Mouse (Mus musculus): ENCODE data around the gene Zdhhc6. TPM values are rescaled to one million over a fixed set of nuclear protein-coding genes. Genes with fewer than 3 reads are reported as not detected.

The Zdhhc6 gene
- polyA plus RNA-seq, 1 experiment, result 27.0 TPM

- Histone ChIP-seq H3K27ac (ENCODE audit: insufficient read depth, low read length) (no peak overlapping the region), H3K4me3 (replicated peaks; ENCODE audit: insufficient read depth, low read depth, low read length) (no peak overlapping the region), H3K4me1 (ENCODE audit: control insufficient read depth, insufficient read depth, low read length) (no peaks in the 10 kb centered on the region), H3K27me3 (ENCODE audit: control insufficient read depth, insufficient read depth, low read length) (no peaks in the 10 kb centered on the region)
- DNase-seq, result no peak
- 83% methylated on average over 2 of the region's 2 CpGs for WGBS
- TF ChIP-seq CTCF (IDR thresholded peaks at IDR 0.05; ENCODE audit: borderline replicate concordance, insufficient read depth, low read depth, low read length) (no peak), POLR2A (IDR thresholded peaks at IDR 0.05; ENCODE audit: borderline replicate concordance, insufficient read depth, low read length) (no peak)
Observed at GRCm38 (mm10) chr19:55290621-55291270, 25.1 kb downstream of the Zdhhc6 start.

GRCm38 (mm10) chr19:55288974-55289373 is 26.9 kb downstream of the Zdhhc6 start:
- Histone ChIP-seq H3K27ac (ENCODE audit: insufficient read depth, low read length) (no peak overlapping the region), H3K27me3 (ENCODE audit: control insufficient read depth, insufficient read depth, low read length) (no peaks in the 10 kb centered on the region), H3K4me1 (ENCODE audit: control insufficient read depth, insufficient read depth, low read length) (no peaks in the 10 kb centered on the region), H3K4me3 (replicated peaks; ENCODE audit: insufficient read depth, low read depth, low read length) (no peak overlapping the region)
- no peak for DNase-seq
- TF ChIP-seq CTCF (IDR thresholded peaks at IDR 0.05; ENCODE audit: borderline replicate concordance, insufficient read depth, low read depth, low read length), result no peak
- no peak for TF ChIP-seq POLR2A (IDR thresholded peaks at IDR 0.05; ENCODE audit: borderline replicate concordance, insufficient read depth, low read length)

- no peaks in the 10 kb centered on the region for H3K27me3 ChIP-seq (ENCODE audit: control insufficient read depth, insufficient read depth, low read length)
- TF ChIP-seq CTCF (IDR thresholded peaks at IDR 0.05; ENCODE audit: borderline replicate concordance, insufficient read depth, low read depth, low read length) (no peak), POLR2A (IDR thresholded peaks at IDR 0.05; ENCODE audit: borderline replicate concordance, insufficient read depth, low read length) (no peak)
- no peak overlapping the region for H3K4me3 ChIP-seq (replicated peaks; ENCODE audit: insufficient read depth, low read depth, low read length)
- WGBS, result 90% methylated on average over 4 of the region's 4 CpGs
- no peak for DNase-seq
- no peaks in the 10 kb centered on the region for H3K4me1 ChIP-seq (ENCODE audit: control insufficient read depth, insufficient read depth, low read length)
- H3K27ac ChIP-seq (ENCODE audit: insufficient read depth, low read length), result no peak overlapping the region
Observed at GRCm38 (mm10) chr19:55286034-55286433, 29.8 kb downstream of the Zdhhc6 start.

GRCm38 (mm10) chr19:55284093-55284492 is 31.7 kb downstream of the Zdhhc6 start:
- Histone ChIP-seq H3K4me1 (ENCODE audit: control insufficient read depth, insufficient read depth, low read length) (no peaks in the 10 kb centered on the region), H3K27ac (ENCODE audit: insufficient read depth, low read length) (no peak overlapping the region), H3K4me3 (replicated peaks; ENCODE audit: insufficient read depth, low read depth, low read length) (no peak overlapping the region), H3K27me3 (ENCODE audit: control insufficient read depth, insufficient read depth, low read length) (no peaks in the 10 kb centered on the region)
- DNase-seq, result no peak
- TF ChIP-seq CTCF (IDR thresholded peaks at IDR 0.05; ENCODE audit: borderline replicate concordance, insufficient read depth, low read depth, low read length), result no peak
- WGBS, result 82% methylated on average over 4 of the region's 4 CpGs

- no peak overlapping the region for H3K27ac ChIP-seq (ENCODE audit: insufficient read depth, low read length)
- H3K4me3 ChIP-seq (replicated peaks; ENCODE audit: insufficient read depth, low read depth, low read length), result no peak overlapping the region
- DNase-seq, result no peak
- TF ChIP-seq CTCF (IDR thresholded peaks at IDR 0.05; ENCODE audit: borderline replicate concordance, insufficient read depth, low read depth, low read length), result no peak
- no peak for TF ChIP-seq POLR2A (IDR thresholded peaks at IDR 0.05; ENCODE audit: borderline replicate concordance, insufficient read depth, low read length)
- no peaks in the 10 kb centered on the region for H3K27me3 ChIP-seq (ENCODE audit: control insufficient read depth, insufficient read depth, low read length)
- no peaks in the 10 kb centered on the region for H3K4me1 ChIP-seq (ENCODE audit: control insufficient read depth, insufficient read depth, low read length)
- 83% methylated on average over 3 of the region's 3 CpGs for WGBS
Observed at GRCm38 (mm10) chr19:55276770-55277169, 39.1 kb downstream of the Zdhhc6 start.

GRCm38 (mm10) chr19:55276100-55276499 is 39.7 kb downstream of the Zdhhc6 start:
- DNase-seq, result no peak
- no peak overlapping the region for H3K4me3 ChIP-seq (replicated peaks; ENCODE audit: insufficient read depth, low read depth, low read length)
- 76% methylated on average over 4 of the region's 4 CpGs for WGBS
- no peaks in the 10 kb centered on the region for H3K4me1 ChIP-seq (ENCODE audit: control insufficient read depth, insufficient read depth, low read length)
- no peak overlapping the region for H3K27ac ChIP-seq (ENCODE audit: insufficient read depth, low read length)
- no peaks in the 10 kb centered on the region for H3K27me3 ChIP-seq (ENCODE audit: control insufficient read depth, insufficient read depth, low read length)
- TF ChIP-seq POLR2A (IDR thresholded peaks at IDR 0.05; ENCODE audit: borderline replicate concordance, insufficient read depth, low read length), result no peak
- no peak for TF ChIP-seq CTCF (IDR thresholded peaks at IDR 0.05; ENCODE audit: borderline replicate concordance, insufficient read depth, low read depth, low read length)

- no peak overlapping the region for H3K4me3 ChIP-seq (replicated peaks; ENCODE audit: insufficient read depth, low read depth, low read length)
- 77% methylated on average over 6 of the region's 6 CpGs for WGBS
- no peak overlapping the region for H3K27ac ChIP-seq (ENCODE audit: insufficient read depth, low read length)
- no peak for TF ChIP-seq CTCF (IDR thresholded peaks at IDR 0.05; ENCODE audit: borderline replicate concordance, insufficient read depth, low read depth, low read length)
- no peak for TF ChIP-seq POLR2A (IDR thresholded peaks at IDR 0.05; ENCODE audit: borderline replicate concordance, insufficient read depth, low read length)
- DNase-seq, result no peak
- no peaks in the 10 kb centered on the region for H3K27me3 ChIP-seq (ENCODE audit: control insufficient read depth, insufficient read depth, low read length)
- H3K4me1 ChIP-seq (ENCODE audit: control insufficient read depth, insufficient read depth, low read length), result no peaks in the 10 kb centered on the region
Observed at GRCm38 (mm10) chr19:55273340-55273739, 42.5 kb downstream of the Zdhhc6 start.

GRCm38 (mm10) chr19:55271448-55271847 is 44.4 kb downstream of the Zdhhc6 start:
- no peak for DNase-seq
- Histone ChIP-seq H3K27me3 (ENCODE audit: control insufficient read depth, insufficient read depth, low read length) (no peaks in the 10 kb centered on the region), H3K4me3 (replicated peaks; ENCODE audit: insufficient read depth, low read depth, low read length) (no peak overlapping the region), H3K4me1 (ENCODE audit: control insufficient read depth, insufficient read depth, low read length) (no peaks in the 10 kb centered on the region), H3K27ac (ENCODE audit: insufficient read depth, low read length) (no peak overlapping the region)
- TF ChIP-seq POLR2A (IDR thresholded peaks at IDR 0.05; ENCODE audit: borderline replicate concordance, insufficient read depth, low read length), result no peak
- no peak for TF ChIP-seq CTCF (IDR thresholded peaks at IDR 0.05; ENCODE audit: borderline replicate concordance, insufficient read depth, low read depth, low read length)
- 43% methylated on average over 3 of the region's 3 CpGs for WGBS
